Mouse (Mus musculus): ENCODE measurements around the gene Prkar1b. TPM values are rescaled to one million over a fixed set of nuclear protein-coding genes. Genes with fewer than 3 reads are reported as not detected.
A peak's percentile ranks its signal among the peaks of the same experiment; 100 is the strongest.

Prkar1b gene
- polyA plus RNA-seq, 1 experiment: 1.3 TPM

DNA sequence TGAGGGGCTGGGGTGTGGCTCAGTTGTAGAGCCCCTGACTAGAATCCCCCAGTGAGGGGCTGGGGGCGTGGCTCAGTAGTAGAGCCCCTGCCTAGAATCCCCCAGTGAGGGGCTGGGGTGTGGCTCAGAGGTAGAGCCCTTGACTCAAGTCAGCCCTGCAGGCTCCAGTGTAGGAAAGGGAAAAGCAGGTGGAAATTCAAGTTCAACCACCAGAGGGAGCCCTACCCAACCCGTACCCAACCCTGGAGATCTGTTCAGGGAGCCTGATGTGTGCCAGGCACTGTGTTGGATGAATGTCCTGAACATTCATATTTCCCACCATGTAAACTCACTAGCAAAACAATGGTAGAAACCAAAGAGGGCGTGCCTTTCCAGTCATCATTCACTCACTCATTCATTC lies 74.7 kb downstream of the Prkar1b start:
- Histone ChIP-seq H3K4me2 (ENCODE audit: low read depth) (no peak overlapping the region), H3K36me3 (ENCODE audit: control insufficient read depth, insufficient read depth) (no peaks in the 10 kb centered on the region), H3K4me3 (no peak overlapping the region), H3K27me3 (ENCODE audit: control insufficient read depth, insufficient read depth, insufficient read length) (no peaks in the 10 kb centered on the region), H3ac (ENCODE audit: control insufficient read depth, insufficient read length) (no peak overlapping the region), H3K79me2 (ENCODE audit: control insufficient read depth, insufficient read depth) (no peaks in the 10 kb centered on the region)
- TF ChIP-seq CEBPB (IDR thresholded peaks at IDR 0.05; ENCODE audit: insufficient read depth, poor library complexity, severe bottlenecking): no peak
- no peak for TF ChIP-seq SRF (IDR thresholded peaks at IDR 0.05; ENCODE audit: control insufficient read depth, insufficient read length, low read depth)
- no peak for TF ChIP-seq USF1 (IDR thresholded peaks at IDR 0.05; ENCODE audit: low read depth)
- TF ChIP-seq MYOG (IDR thresholded peaks at IDR 0.05; ENCODE audit: control insufficient read depth in 1 of 3, insufficient read depth in 1 of 3, insufficient read length in 2 of 3, low read depth in 2 of 3): no peak
- no peak for TF ChIP-seq E2F4 (IDR thresholded peaks at IDR 0.05; ENCODE audit: insufficient read depth)
- TF ChIP-seq MYOD1 (IDR thresholded peaks at IDR 0.05; ENCODE audit: control insufficient read depth in 1 of 3, insufficient read length in 2 of 3, low read depth in 2 of 3): no peak
- no peak for TF ChIP-seq MAX (IDR thresholded peaks at IDR 0.05; ENCODE audit: low read depth)
- TF ChIP-seq TCF3 (IDR thresholded peaks at IDR 0.05; ENCODE audit: insufficient read length, low read depth): no peak
- TF ChIP-seq REST (IDR thresholded peaks at IDR 0.05; ENCODE audit: insufficient read depth, insufficient read length): no peak
- TF ChIP-seq POLR2AphosphoS2 (IDR thresholded peaks at IDR 0.05; ENCODE audit: insufficient read length, low read depth): no peak
- no peak for TF ChIP-seq POLR2A (IDR thresholded peaks at IDR 0.05; ENCODE audit: insufficient read length, low read depth)
- no peak for TF ChIP-seq TCF12 (IDR thresholded peaks at IDR 0.05; ENCODE audit: insufficient read depth, poor library complexity, severe bottlenecking)

DNA sequence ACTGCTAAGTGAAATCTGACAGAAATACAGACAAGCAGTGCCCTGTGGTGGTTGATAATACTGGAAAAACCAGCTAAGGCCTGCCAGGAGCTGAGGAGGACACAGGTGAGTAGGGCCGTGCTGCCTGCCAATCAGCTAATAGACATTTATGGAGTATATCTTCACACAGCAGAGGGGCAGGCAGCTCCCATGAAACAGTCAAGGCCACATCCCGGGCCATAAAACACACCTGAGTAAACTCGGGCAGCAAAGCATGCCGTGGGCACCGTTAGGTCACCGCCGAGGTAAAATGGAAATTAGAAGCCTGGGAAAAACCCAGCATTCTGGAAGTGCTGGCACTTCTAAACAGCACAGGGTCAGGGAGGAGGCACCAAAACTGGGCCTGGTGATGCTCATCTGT lies 75.8 kb downstream of the Prkar1b start:
- H3K27me3 ChIP-seq (ENCODE audit: control insufficient read depth, insufficient read depth, insufficient read length): no peaks in the 10 kb centered on the region

DNA sequence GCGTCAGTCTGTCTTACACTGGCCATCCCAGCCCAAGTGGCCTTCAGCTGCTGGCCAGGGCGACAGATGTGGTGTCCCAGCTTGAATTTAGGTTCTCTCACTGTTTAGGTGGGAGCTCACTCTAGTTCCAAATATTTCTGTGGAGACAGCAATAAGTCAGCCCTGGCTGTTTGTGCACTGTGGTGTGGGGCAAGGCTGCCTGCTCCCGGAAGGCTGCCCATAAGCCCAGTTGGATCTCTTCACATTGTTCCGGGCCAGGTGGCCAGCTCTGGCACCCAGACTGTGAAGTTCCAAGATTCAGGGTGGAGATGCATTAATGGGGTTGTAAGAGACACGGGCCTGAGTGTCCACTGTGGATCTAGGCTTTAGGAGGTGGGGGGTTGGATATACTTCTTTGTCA lies 76.9 kb downstream of the Prkar1b start:
- no peak overlapping the region for H3K4me3 ChIP-seq
- no peak overlapping the region for H3K4me2 ChIP-seq (ENCODE audit: low read depth)
- H3K27me3 ChIP-seq (ENCODE audit: control insufficient read depth, insufficient read depth, insufficient read length): no peaks in the 10 kb centered on the region
- H3K36me3 ChIP-seq (ENCODE audit: control insufficient read depth, insufficient read depth): no peaks in the 10 kb centered on the region
- H3ac ChIP-seq (ENCODE audit: control insufficient read depth, insufficient read length): no peak overlapping the region
- H3K79me2 ChIP-seq (ENCODE audit: control insufficient read depth, insufficient read depth): no peaks in the 10 kb centered on the region
- TF ChIP-seq CEBPB (IDR thresholded peaks at IDR 0.05; ENCODE audit: insufficient read depth, poor library complexity, severe bottlenecking) (no peak), REST (IDR thresholded peaks at IDR 0.05; ENCODE audit: insufficient read depth, insufficient read length) (no peak), TCF12 (IDR thresholded peaks at IDR 0.05; ENCODE audit: insufficient read depth, poor library complexity, severe bottlenecking) (no peak), E2F4 (IDR thresholded peaks at IDR 0.05; ENCODE audit: insufficient read depth) (no peak), MAX (IDR thresholded peaks at IDR 0.05; ENCODE audit: low read depth) (no peak), USF1 (IDR thresholded peaks at IDR 0.05; ENCODE audit: low read depth) (no peak), MYOG (IDR thresholded peaks at IDR 0.05; ENCODE audit: control insufficient read depth in 1 of 3, insufficient read depth in 1 of 3, insufficient read length in 2 of 3, low read depth in 2 of 3) (no peak), SRF (IDR thresholded peaks at IDR 0.05; ENCODE audit: control insufficient read depth, insufficient read length, low read depth) (no peak), MYOD1 (IDR thresholded peaks at IDR 0.05; ENCODE audit: control insufficient read depth in 1 of 3, insufficient read length in 2 of 3, low read depth in 2 of 3) (no peak), TCF3 (IDR thresholded peaks at IDR 0.05; ENCODE audit: insufficient read length, low read depth) (no peak), POLR2AphosphoS2 (IDR thresholded peaks at IDR 0.05; ENCODE audit: insufficient read length, low read depth) (no peak), POLR2A (IDR thresholded peaks at IDR 0.05; ENCODE audit: insufficient read length, low read depth) (no peak)

More for the DNA sequence above, 75.8 kb downstream of the Prkar1b start:
- no peak for TF ChIP-seq TCF12 (IDR thresholded peaks at IDR 0.05; ENCODE audit: insufficient read depth, poor library complexity, severe bottlenecking)
- TF ChIP-seq SRF (IDR thresholded peaks at IDR 0.05; ENCODE audit: control insufficient read depth, insufficient read length, low read depth): no peak
- TF ChIP-seq CEBPB (IDR thresholded peaks at IDR 0.05; ENCODE audit: insufficient read depth, poor library complexity, severe bottlenecking): no peak
- no peak for TF ChIP-seq E2F4 (IDR thresholded peaks at IDR 0.05; ENCODE audit: insufficient read depth)
- TF ChIP-seq USF1 (IDR thresholded peaks at IDR 0.05; ENCODE audit: low read depth): no peak
- no peak for TF ChIP-seq POLR2A (IDR thresholded peaks at IDR 0.05; ENCODE audit: insufficient read length, low read depth)
- no peak for TF ChIP-seq TCF3 (IDR thresholded peaks at IDR 0.05; ENCODE audit: insufficient read length, low read depth)
- no peak for TF ChIP-seq MYOD1 (IDR thresholded peaks at IDR 0.05; ENCODE audit: control insufficient read depth in 1 of 3, insufficient read length in 2 of 3, low read depth in 2 of 3)
- no peak for TF ChIP-seq MYOG (IDR thresholded peaks at IDR 0.05; ENCODE audit: control insufficient read depth in 1 of 3, insufficient read depth in 1 of 3, insufficient read length in 2 of 3, low read depth in 2 of 3)
- no peak for TF ChIP-seq POLR2AphosphoS2 (IDR thresholded peaks at IDR 0.05; ENCODE audit: insufficient read length, low read depth)
- TF ChIP-seq REST (IDR thresholded peaks at IDR 0.05; ENCODE audit: insufficient read depth, insufficient read length): no peak
- TF ChIP-seq MAX (IDR thresholded peaks at IDR 0.05; ENCODE audit: low read depth): no peak
- Histone ChIP-seq H3K4me3 (no peak overlapping the region), H3K4me2 (ENCODE audit: low read depth) (no peak overlapping the region), H3K79me2 (ENCODE audit: control insufficient read depth, insufficient read depth) (no peaks in the 10 kb centered on the region), H3ac (ENCODE audit: control insufficient read depth, insufficient read length) (no peak overlapping the region), H3K36me3 (ENCODE audit: control insufficient read depth, insufficient read depth) (no peaks in the 10 kb centered on the region)

DNA sequence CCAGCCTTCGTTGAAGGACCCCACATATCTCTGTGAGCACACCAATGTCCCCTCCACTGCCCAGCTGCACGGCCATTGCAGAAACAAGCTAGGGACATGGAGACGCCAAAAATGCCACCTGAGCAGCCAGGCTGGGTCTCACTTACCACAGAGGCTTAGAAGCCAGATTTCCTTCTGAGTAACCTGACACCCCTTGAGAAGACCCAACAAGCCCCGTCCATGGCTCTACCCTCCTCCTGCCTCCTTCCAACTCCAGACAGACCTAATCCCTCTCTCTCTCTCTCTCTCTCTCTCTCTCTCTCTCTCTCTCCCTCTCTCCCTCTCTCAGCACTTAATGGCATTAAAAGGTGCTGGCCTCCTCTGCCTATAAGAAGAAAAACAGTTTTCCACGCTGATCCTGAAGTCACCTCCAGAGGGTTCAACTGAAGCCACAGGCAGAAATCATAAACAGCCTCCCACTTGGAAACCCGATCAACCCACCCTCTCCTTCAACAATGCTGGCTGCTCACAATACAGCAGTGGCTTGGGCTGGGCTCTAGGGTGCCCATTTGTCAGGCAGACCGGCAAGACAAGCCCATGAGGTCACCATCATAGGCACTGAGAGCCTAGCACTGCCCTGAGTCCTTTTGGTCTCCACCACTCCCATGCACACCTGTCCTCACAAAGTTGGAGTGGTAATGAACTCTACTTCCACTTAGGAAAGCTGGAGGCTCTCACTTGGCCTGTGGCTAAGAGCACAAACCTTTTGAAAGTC lies 82.8 kb downstream of the Prkar1b start:
- Histone ChIP-seq H3K4me2 (ENCODE audit: low read depth) (no peak overlapping the region), H3K79me2 (ENCODE audit: control insufficient read depth, insufficient read depth) (no peaks in the 10 kb centered on the region), H3K27me3 (ENCODE audit: control insufficient read depth, insufficient read depth, insufficient read length) (no peaks in the 10 kb centered on the region), H3ac (ENCODE audit: control insufficient read depth, insufficient read length) (no peak overlapping the region), H3K36me3 (ENCODE audit: control insufficient read depth, insufficient read depth) (no peaks in the 10 kb centered on the region), H3K4me3 (no peak overlapping the region)
- TF ChIP-seq MYOD1 (IDR thresholded peaks at IDR 0.05; ENCODE audit: control insufficient read depth in 1 of 3, insufficient read length in 2 of 3, low read depth in 2 of 3): peak in 1 of 3 experiments; percentile 16
- TF ChIP-seq REST (IDR thresholded peaks at IDR 0.05; ENCODE audit: insufficient read depth, insufficient read length): no peak
- no peak for TF ChIP-seq E2F4 (IDR thresholded peaks at IDR 0.05; ENCODE audit: insufficient read depth)
- TF ChIP-seq SRF (IDR thresholded peaks at IDR 0.05; ENCODE audit: control insufficient read depth, insufficient read length, low read depth): no peak
- TF ChIP-seq USF1 (IDR thresholded peaks at IDR 0.05; ENCODE audit: low read depth): no peak
- no peak for TF ChIP-seq TCF12 (IDR thresholded peaks at IDR 0.05; ENCODE audit: insufficient read depth, poor library complexity, severe bottlenecking)
- TF ChIP-seq MYOG (IDR thresholded peaks at IDR 0.05; ENCODE audit: control insufficient read depth in 1 of 3, insufficient read depth in 1 of 3, insufficient read length in 2 of 3, low read depth in 2 of 3): no peak
